Mouse (Mus musculus) CH12.LX (cell line): ENCODE measurements around the gene Eepd1.

Experiments used
- E2F4 ChIP-seq: IDR thresholded peaks from 2 replicates; pipeline ENCODE4 v1.6.1; 2011; ENCODE audit warnings: low read depth, low read length, improper control_type of control experiment; ENCODE audit not compliant: insufficient replicate concordance
- POLR2A ChIP-seq: IDR thresholded peaks from 2 replicates; pipeline ENCODE4 v1.6.1; 2011; ENCODE audit warnings: low read depth, mild to moderate bottlenecking, improper control_type of control experiment, low read length
- ZC3H11A ChIP-seq: IDR thresholded peaks from 2 replicates; pipeline ENCODE4 v1.6.1; 2012; ENCODE audit warnings: low read depth, mild to moderate bottlenecking, inconsistent platforms, low read length, improper control_type of control experiment

DNA sequence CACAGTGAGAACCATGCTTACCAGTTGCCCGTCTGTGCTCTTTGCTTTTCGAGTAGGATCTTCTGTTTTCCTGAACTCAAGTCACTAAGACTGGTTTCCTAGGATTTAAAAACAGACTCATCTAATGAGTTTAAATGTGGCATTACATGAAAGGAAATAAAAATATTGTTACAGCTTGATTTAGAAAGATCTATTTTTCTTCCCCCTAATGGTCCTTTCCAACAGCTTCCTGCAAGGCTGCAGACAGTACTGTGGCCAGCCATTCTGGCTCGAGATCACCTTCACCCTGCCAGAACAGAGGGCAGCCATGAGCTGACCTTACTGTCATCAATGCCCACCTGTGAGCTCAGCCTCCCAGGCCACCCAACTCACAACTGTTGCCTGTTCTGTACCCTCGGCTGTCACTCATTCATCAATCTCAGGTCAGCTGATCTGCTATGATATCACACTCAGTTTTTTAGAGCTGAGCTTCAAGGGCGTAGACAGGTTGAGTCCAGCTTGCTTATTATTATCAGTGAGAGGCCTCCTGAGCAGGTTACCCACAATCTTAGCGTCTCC lies 73.0 kb downstream of the Eepd1 start:
- no peak for TF ChIP-seq E2F4
- TF ChIP-seq POLR2A = no peak
- no peak for TF ChIP-seq ZC3H11A
